Mouse (Mus musculus) right cerebral cortex, adult 2 months (tissue): ENCODE measurements around the gene Rin1.
"Not testable (repeated sequence)": the region's sequence is repeated elsewhere in the genome, so short reads cannot be mapped to it uniquely, and the experiment has no call there.

Source experiments
- DNase-seq, 2 experiments: peaks; one replicate each; pipeline ENCODE4 v3.0.0; 2021 to 2022; ENCODE audit warnings: low spot score in 2 of 2

Rin1 gene

DNA sequence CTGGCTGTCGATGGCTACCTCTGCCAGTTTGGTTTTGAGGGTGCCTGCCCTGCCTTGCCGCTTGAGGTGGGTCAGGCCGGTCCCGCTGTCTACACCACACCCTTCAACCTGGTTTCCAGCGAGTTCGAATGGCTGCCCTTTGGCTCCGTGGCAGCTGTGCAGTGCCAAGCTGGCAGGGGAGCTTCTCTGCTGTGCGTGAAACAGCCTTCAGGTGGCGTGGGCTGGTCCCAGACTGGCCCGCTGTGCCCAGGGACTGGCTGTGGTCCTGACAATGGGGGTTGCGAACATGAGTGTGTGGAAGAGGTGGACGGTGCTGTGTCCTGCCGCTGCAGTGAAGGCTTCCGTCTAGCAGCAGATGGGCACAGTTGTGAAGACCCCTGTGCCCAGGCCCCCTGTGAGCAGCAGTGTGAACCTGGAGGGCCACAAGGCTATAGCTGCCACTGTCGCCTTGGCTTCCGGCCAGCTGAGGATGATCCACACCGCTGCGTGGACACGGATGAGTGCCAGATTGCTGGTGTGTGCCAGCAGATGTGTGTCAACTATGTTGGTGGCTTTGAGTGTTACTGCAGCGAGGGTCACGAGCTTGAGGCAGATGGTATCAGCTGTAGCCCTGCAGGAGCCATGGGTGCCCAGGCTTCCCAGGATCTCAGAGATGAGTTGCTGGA lies 18.4 kb downstream of the Rin1 start:
- DNase-seq = no peak

DNA sequence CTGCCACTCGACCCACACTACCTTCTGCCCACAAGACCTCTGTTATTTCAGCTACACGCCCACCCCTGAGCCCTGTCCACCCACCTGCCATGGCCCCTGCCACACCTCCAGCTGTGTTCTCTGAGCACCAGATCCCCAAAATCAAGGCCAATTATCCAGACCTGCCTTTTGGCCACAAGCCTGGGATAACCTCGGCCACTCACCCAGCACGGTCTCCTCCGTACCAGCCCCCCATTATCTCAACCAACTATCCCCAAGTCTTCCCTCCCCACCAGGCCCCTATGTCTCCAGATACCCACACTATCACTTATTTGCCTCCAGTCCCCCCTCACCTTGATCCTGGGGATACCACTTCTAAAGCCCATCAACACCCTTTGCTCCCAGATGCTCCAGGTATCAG lies 19.2 kb downstream of the Rin1 start:
- DNase-seq = no peak

DNA sequence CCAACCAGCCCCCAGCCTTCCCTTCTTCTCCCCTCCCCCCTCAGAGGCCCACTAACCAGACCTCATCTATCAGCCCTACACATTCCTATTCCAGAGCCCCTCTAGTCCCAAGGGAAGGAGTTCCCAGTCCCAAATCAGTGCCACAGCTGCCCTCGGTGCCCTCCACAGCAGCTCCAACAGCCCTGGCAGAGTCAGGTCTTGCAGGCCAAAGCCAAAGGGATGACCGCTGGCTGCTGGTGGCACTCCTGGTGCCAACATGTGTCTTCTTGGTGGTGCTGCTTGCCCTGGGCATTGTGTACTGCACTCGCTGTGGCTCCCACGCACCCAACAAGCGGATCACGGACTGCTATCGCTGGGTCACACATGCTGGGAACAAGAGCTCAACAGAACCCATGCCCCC lies 19.7 kb downstream of the Rin1 start:
- DNase-seq = no peak

DNA sequence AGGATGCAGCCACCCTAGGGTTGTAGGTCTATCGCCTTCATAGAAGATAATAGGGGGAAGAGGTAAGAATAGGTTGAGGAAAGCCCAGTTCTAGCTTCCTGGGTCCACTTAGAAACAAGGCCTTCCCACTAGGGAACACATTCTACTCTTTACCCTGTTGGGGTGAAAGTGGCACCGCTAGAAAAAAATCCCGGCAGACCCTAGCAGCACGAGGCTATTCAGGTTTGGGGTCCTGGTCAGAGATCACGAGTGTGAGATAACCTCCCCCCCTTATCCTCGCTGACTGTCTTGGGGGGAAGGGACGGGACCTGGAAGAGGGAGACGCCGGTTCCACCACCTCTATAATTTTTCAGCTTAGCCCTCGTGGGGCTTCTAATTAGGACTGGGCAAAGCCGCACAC lies 20.8 kb downstream of the Rin1 start:
- DNase-seq = no peak

DNA sequence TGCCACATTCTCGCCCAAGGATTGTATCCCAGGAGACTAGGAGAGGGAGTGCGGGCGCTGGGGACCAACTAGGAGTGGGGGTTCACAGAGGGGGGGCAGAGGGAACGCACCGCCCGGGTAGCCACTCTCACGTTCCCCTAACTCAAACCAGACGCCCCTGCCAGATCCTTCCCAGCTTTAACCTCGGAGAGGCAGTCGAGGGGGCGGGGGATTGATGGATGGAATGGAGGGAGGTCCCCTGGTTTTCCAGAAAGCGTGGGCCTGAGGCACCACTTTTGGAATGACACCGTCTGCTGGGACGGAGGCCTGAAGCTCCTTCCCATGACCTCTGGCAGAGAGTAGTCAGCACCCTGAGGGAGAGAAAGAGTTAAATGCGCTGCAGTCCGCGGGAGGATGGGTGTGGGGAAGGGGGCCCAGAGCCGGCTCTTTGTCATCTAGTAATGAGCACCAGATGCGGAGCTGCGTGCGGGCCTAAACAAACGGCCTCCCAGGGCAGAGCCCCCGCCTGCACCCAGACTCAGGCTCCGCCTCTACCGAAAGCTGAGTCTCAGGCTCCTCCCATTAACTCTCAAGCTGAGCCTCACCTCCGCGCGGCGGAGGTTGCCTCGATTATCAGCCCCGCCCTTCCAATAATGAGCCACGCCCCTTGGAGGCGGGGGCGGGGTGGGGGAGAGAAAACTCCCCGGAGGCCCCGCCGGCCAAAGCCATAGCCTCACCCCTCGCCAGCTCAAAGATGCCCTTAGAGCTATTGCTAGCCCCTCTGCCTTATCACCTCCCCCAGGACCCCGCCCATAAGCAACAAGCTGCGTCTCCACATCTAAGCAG lies 21.5 kb downstream of the Rin1 start:
- DNase-seq = no peak

DNA sequence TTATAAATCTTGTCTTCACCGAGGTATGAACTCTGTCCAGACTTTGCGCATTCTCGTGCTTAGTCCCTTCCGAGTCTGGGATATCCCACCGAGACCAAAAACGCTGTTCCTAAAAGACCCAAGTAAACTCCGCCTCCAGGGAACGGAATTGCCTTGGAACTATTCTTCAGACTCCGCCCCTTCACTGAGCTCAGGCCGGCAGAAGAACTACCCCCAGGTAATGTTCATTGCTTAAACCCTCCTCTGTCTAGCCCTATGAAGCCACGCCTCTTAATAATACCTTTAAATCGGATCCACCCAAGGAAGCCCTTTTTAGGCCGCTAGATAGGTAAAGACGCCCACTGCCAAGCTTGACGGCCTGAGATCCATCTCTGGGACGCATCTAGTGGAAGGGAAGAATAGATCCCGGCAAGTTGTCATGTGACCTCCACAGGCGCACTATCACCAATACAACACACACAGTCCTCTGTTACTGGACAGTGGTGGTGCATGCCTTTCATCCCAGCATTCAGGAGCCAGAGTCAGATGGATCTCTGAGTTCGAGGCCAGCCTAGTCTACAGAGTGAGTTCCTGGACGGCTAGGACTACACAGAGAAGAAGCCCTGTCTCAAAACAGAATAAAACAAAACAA lies 22.2 kb downstream of the Rin1 start:
- no peak for DNase-seq

DNA sequence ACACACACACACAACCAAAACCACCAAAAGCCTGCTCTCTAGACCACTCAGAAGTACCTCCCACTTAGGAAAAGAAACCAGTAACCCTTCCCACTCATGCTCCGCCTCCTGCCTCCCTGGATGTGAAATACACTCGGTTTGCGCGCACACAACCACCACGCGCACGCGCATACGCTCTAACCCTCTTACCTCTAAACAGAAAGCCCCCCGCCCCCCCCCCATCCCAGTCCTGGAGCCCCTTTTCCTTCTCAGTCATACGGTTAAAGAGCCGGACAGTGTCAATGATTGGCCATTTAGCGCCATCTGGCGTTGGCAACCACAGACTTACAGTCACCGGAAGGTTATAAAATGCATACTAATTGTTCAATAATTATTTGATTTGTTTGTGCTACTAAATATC lies 22.7 kb downstream of the Rin1 start:
- DNase-seq = no peak

DNA sequence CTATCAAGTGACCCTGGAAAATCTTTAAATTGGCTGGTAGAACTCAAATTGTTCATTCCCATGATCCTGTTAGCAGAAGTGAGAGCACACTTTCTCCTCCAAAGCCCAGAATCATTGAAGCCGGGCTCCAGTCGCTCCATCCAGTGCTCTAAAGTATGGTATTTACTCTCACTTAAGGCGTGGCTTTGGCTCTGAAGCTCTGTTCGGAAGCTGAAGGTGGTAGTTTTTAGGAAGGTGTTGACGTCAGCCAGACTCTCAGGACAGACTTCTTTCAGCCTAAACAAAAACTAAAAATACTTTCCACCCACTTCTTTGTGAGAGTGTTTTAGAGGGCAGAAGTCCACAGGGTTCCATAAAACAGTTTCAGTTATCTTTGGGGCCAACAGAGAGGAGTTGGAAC lies 23.2 kb downstream of the Rin1 start:
- no peak for DNase-seq

DNA sequence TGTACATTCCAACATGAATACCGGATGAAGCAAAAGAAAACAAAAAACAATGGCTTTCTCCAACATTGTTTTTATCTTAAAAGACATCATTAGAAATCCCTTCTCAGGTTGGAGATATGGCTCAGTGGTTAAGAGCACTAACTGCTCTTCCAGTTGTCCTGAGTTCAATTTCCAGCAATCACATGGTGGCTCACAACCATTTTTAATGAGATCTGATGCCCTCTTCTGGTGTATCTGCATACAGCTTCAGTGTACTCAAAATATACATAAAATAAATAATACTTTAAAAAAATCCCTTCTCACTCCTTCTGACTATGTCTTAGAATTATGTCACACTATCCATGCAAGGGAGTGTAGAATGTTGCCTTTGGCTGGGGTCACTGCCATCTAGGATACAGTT lies 29.0 kb downstream of the Rin1 start:
- DNase-seq = no peak

DNA sequence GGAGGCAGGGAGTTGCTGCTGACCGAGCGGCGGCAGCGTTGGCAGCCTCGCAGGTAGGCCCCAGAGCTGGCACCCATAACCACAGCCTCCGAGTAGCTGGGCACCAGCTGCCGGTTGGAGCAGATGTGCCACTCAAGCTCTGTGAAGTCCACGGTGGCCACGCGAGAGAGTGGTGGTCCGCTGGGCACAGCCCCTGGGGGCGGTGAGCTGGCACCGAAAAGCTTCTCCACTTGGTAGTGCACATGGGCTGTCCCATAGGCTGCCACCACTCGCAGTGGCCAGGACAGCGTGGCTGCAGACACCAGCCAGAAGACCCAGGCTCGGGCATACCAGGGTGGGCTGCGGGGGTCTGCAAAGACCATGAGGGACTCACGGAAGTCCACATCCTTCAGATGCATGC lies 31.7 kb downstream of the Rin1 start:
- DNase-seq = no peak

DNA sequence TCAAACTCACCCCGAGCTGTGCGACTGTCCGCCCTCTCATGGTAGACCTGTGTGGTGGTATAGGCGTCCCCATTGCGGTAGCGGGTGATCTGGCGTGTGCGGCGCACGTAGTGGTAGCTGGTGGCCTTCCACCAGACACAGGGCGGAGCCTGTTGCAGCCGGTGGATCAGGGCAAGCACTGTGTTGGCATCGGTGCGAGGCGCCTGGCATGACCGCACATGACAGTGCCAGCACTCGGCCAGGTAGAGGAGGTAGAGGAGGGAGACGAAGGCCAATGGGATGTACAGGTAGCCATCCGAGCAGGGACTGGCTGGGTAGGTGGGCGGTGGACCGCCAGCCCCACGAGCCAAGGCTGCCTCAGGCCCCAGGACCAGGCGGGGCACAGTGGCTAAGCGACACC lies 32.3 kb downstream of the Rin1 start:
- DNase-seq = no peak

DNA sequence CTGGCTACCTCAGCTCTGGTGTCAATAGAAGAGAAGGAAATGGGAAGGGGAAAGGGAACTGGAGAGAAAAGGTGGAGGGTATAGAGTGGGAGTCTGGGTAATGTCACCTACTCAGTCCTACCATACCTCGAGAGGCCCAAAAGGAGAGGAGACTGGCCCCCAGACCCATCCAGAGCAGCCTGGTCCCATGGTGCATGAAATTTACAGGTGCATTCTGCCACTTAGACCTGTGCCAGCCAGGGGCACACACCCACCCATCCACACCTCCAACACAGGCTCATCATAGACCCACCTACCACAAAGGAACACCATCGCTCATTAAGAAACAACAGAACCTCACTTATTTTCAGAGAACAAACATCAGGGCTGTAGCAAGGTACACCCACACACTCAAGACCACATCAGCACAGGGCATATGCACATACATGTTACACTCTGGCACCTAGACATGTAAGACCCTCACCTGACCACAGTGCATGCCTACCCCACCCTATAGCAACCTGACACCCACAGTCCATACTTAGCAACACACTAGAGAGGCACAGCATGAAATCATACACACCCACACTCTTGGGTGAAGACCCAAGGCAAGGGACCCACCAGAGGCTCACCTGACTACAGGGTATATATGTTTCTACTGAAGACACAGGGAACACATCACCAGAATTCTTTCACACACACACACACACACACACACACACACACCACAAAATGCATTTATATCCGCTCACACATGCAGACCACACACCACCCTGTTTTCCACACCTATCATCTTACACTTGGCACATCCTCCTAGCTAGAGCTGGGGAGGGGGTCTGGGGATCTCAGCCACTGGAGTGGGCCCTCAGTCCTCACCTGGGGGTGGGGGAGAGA lies 33.9 kb downstream of the Rin1 start:
- peak in 1 of 2 experiments; percentile 62 for DNase-seq

DNA sequence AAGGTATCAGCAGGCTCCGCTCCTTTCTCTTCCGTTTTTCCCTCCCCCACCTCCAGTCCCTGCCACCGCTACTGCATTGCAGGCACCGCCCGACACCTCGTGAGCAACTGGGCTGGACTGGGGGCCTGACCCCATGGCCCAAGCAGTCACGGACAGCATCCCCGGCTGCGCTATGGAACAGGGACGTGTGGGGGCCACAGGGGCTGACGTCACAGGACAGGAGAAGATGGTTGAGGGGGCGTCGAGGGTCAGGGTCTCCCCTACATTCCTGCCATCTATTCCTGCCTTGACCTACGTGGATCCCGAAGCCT lies 34.5 kb downstream of the Rin1 start:
- no peak for DNase-seq

DNA sequence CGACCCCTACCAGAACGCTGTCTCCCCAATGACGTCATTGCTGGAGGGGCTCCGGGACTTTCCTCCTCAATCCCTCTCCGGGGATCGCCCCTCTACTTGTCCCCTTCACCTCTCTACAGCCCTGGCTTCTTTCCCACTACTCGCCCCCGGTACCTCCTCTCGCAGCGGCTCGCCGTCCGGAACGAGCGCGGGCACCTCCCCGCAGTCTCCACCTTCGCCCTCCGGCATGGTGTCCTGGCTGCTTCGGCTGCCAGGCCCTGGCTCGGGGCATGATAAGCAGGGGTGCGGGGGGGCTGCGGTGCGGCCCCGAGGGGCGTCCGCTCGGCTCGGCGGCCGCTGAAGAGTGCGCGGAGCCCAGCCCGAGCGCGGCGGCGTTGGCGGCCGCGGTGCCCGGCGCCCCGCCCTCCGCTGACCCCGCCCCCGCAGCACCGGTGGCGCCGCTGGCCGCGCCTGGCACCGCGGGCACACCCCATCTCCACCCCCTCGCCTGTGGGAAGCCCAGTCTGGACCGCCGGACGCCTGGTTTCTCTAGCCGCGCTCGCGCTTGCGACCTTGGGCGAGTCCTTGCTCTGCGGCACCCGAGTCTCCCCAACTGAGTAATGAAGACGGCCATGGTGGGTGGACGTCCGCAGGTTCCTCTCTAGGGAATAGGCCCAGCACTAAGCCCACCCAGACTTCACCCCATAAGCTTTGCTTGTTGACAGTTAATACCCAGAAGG lies 35.0 kb downstream of the Rin1 start, which contains the start of gene Tmem151a:
Tmem151a (minus strand) TSS at position 387 of the 719 bp plus-strand sequence.
- DNase-seq = peak in 1 of 2 experiments; percentile 57

DNA sequence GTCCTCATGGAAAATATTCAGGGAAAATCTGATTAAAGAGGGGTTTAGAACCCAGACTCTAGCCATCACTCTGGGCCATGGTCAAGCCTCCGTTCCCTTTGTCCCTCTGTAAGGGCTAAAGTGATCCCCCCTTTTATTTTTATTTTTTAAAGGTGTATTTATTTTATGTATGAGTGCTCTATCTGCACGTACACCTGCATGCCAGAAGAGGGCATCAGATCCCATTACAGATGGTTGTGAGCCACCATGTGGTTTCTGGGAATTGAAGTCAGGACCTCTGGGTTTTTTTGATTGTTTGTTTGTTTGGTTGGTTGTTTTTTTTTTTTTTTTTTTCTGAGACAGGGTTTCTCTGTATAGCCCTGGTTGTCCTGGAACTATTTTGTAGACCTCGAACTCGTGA lies 36.3 kb downstream of the Rin1 start:
- not testable (repeated sequence) for DNase-seq

DNA sequence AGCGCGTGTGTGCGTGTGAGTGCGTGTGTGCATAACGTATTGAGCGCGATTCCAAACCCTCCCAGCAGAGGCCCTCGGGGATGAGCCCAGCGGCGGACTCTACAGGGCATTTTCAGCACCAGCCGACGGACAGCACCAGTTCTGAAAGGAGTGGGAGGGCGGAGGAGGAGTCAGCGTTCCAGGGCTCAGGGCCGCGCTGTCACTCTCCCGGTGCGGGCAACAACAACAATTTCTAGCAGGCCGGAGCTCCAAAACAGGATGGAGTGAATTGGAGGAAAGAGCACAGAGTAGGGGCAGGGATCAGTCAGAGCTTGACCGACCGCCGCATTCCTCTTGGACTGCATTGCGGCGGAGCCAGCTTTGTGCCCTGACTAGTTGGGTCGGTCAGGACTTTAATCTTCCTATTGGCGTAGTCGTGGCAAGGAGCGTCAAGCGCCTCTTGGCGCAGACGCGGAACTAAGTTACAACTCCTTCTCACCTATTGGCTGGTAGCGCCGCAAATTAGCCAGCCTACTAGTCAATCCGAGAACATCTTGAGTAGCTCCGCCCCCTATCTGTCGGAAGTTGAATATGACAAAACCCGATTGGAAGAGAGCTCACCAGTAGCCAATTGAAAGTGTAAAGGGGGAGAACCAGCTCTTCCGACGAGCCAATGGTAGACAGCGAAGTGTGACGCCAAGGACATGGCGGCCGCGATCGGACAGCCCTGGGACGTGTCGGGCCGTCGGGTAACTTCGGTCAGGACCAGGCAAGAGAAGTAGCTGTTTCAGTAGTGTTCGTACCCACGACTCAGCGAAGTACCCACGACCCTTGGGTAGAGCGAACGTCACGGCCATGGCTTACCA lies 37.8 kb downstream of the Rin1 start, which contains the start of gene Yif1a:
Yif1a (plus strand) TSS at position 655 of the 845 bp plus-strand sequence.
- peak; percentile 95 to 96 for DNase-seq

DNA sequence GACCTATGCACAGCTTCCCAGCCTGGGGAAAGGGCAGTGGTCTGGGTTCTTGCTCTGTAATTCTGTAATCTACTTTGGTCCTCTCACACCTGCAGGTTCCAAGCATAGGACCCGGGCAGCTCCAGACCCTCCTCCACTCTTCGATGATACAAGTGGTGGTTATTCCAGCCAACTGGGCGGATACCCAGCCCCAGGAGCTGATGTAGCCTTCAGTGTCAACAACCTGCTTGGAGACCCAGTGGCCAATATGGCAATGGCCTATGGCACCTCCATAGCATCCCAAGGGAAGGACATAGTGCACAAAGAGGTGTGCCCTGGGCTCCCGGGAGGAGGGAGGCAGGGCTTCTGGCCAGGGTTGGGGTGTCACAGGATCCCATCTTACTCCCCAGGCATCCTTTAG lies 39.0 kb downstream of the Rin1 start:
- DNase-seq = no peak

DNA sequence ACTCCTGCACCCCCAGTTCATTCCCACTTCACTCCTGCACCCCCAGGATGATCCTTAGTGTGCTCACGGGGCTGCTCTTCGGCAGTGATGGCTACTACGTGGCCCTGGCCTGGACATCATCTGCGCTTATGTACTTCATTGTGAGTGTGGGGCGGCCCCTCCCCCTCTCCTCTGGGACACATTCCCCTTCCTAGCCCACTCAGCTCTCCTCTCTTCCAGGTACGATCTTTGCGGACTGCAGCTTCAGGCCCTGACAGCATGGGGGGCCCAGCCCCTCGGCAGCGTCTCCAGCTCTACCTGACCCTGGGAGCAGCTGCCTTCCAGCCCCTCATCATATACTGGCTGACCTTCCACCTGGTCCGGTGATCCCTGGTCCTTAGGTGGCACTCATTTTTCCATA lies 41.8 kb downstream of the Rin1 start:
- no peak for DNase-seq

DNA sequence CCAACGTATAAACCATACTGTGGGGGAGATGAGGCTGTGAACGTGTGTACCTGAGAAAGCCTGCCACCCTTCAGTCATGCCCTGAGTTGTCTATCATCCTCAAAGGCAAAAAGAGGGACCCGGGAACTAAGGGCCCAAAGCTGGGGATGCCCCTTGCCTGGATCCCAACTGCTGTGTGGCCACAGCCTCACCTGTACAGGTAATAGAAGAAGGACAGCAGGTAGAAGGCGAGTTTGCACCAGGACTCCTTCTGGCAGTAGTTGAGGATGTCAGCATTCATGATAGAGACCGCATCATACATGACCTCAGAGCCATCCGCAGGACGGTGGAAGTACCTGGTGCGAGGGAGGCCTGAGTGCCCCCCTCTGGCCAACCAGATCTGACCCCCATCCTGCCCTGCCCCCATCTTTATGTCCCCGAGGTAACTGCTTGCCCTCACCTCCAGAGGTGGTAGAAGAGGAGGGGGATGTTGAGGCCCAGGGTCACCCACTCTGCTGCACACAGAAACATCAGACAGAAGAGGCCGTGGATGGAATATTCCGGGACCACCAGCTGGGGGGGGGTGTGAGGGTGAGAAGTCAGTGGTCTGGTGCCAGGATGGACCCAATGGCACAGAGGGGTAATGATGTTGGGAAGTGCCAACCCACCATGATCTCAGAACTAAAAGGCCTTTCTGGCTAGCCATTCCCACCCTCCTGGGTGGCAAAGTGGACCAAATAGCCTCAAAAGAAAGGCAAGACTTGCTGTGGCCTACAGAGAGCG lies 43.4 kb downstream of the Rin1 start:
- no peak for DNase-seq

DNA sequence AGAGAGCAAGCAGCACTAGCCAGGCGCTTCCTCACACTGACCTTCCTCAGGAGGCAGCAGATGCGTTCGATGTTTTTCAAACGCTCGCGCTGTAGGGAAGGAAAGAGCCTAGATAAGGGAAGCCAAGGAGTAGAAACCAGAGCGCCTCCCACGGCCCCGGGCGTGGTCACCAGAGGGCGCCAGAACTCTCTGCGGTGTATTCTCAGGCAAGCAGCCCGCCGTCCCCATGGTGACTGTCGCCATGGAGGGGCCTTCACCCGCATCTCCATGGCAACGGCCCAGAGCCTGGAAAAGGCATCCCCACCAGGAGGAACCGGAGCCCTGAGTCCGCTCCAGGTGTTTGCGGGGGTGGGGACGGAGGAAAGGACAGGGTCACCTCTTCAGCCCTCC lies 44.0 kb downstream of the Rin1 start:
- DNase-seq = peak; percentile 99 to 100
